In genomic region chr17:26414184-26414522, GRCm38 (mm10) we compare ENCODE assay signal across 8 mouse cellular contexts. TPM values are rescaled to one million over a fixed set of nuclear protein-coding genes. Genes with fewer than 3 reads are reported as not detected.
DNase-seq lines count a peak whose midpoint lies in the region; ATAC-seq and TF ChIP-seq lines count a peak whose summit lies in the region.

No protein-coding gene starts in this region.

- H3K4me2 ChIP-seq in liver, embryonic 12.5 days, result peak overlapping the region; percentile 92
- peak overlapping the region; percentile 97 for H3K4me2 ChIP-seq in stomach, postnatal 0 days (replicated peaks; ENCODE audit: low read depth)

- no peak overlapping the region for H3K27ac ChIP-seq in heart, adult 2 months
- H3K27ac ChIP-seq in thymus, adult 2 months (ENCODE audit: control insufficient read depth, insufficient read depth, low read length), result no peak overlapping the region; the same call in 1 of the 2 replicates
- H3K27ac ChIP-seq in liver, embryonic 12.5 days, result no peak overlapping the region
- H3K27ac ChIP-seq in stomach, postnatal 0 days (replicated peaks), result 0 out of 2 replicates have a peak overlapping the region, but pooled peaks have one; percentile 78

- ATAC-seq in liver, embryonic 12.5 days, result 0 out of 2 replicates have a peak, but pooled peaks have one; percentile 10
- no peak for ATAC-seq in stomach, postnatal 0 days (ENCODE audit: low FRiP score, low TSS enrichment)

- no peaks in the 10 kb centered on the region for H3K27me3 ChIP-seq in heart, adult 2 months (ENCODE audit: control insufficient read depth, insufficient read depth, low read length)
- H3K27me3 ChIP-seq in thymus, adult 2 months (ENCODE audit: control insufficient read depth, insufficient read depth, low read length), result no peaks in the 10 kb centered on the region
- peaks cover 96% of the 10 kb centered on the region for H3K27me3 ChIP-seq in liver, embryonic 12.5 days (replicated peaks)
- no peaks in the 10 kb centered on the region for H3K27me3 ChIP-seq in stomach, postnatal 0 days (ENCODE audit: control insufficient read depth, insufficient read depth, low read length)

- H3K9ac ChIP-seq in heart, adult 2 months (ENCODE audit: low read depth, low read length), result peak overlapping the region; percentile 39
- peak overlapping the region; percentile 31; the same call in 1 of the 2 replicates for H3K9ac ChIP-seq in liver, embryonic 12.5 days
- H3K9ac ChIP-seq in stomach, postnatal 0 days (ENCODE audit: low read length), result peak overlapping the region; percentile 83

- peak overlapping the region; percentile 90 for H3K4me3 ChIP-seq in heart, adult 2 months
- H3K4me3 ChIP-seq in thymus, adult 2 months (ENCODE audit: control insufficient read depth, insufficient read depth, low read length), result peak overlapping the region; percentile 74
- peak overlapping the region; percentile 60 for H3K4me3 ChIP-seq in liver, embryonic 12.5 days
- peak overlapping the region; percentile 77 for H3K4me3 ChIP-seq in stomach, postnatal 0 days (ENCODE audit: low read depth, low read length)

- 8% methylated on average over 5 of the region's 5 CpGs for WGBS in heart, adult 2 months
- 2% methylated on average over 5 of the region's 5 CpGs for WGBS in thymus, adult 2 months
- 9% methylated on average over 5 of the region's 5 CpGs for WGBS in liver, embryonic 12.5 days (ENCODE audit: insufficient replicate concordance)
- WGBS in stomach, postnatal 0 days, result 6% methylated on average over 5 of the region's 5 CpGs

- no peaks in the 10 kb centered on the region for H3K9me3 ChIP-seq in liver, embryonic 12.5 days (replicated peaks)
- H3K9me3 ChIP-seq in stomach, postnatal 0 days (ENCODE audit: control insufficient read depth, low read length), result no peaks in the 10 kb centered on the region

- TF ChIP-seq POLR2A in heart, adult 2 months (IDR thresholded peaks at IDR 0.05; ENCODE audit: insufficient read depth, low read depth, low read length), result no peak
- TF ChIP-seq POLR2A in thymus, adult 2 months (IDR thresholded peaks at IDR 0.05; ENCODE audit: control insufficient read depth, extremely low read depth, insufficient read depth, low read length, poor library complexity), result no peak

- intact Hi-C loops in heart, adult 2 months (cut with DNase I), result loop anchor here (2.0 kb wide), 1 partner anchor 31 kb away; no protein-coding TSS in a partner anchor
- intact Hi-C loops in heart, postnatal 36 days (cut with DNase I), result loop anchor here (2.0 kb wide), 1 partner anchor 25 kb away; no protein-coding TSS in a partner anchor

- no peak for TF ChIP-seq EP300 in heart, adult 2 months (IDR thresholded peaks at IDR 0.05; ENCODE audit: insufficient read depth, low read depth, low read length)
- no peak for TF ChIP-seq EP300 in stomach, postnatal 0 days (optimal IDR thresholded peaks at IDR 0.05)

- H3K4me1 ChIP-seq in heart, adult 2 months (ENCODE audit: control insufficient read depth, insufficient read depth, low read length), result no peaks in the 10 kb centered on the region; the same call in 1 of the 2 replicates
- peaks cover 44% of the 10 kb centered on the region for H3K4me1 ChIP-seq in thymus, adult 2 months (replicated peaks; ENCODE audit: control insufficient read depth, insufficient read depth, low read length)
- peaks cover 29% of the 10 kb centered on the region for H3K4me1 ChIP-seq in liver, embryonic 12.5 days
- H3K4me1 ChIP-seq in stomach, postnatal 0 days (replicated peaks; ENCODE audit: control insufficient read depth, insufficient read depth), result peaks cover 3% of the 10 kb centered on the region; the same call in 1 of the 2 replicates

- TF ChIP-seq CTCF in heart, adult 2 months (IDR thresholded peaks at IDR 0.05), result no peak
- TF ChIP-seq CTCF in thymus, adult 2 months (IDR thresholded peaks at IDR 0.05; ENCODE audit: borderline replicate concordance, control insufficient read depth, extremely low read depth, insufficient read depth, low read length, poor library complexity), result no peak
- TF ChIP-seq CTCF in stomach, postnatal 0 days (IDR thresholded peaks at IDR 0.05; ENCODE audit: low read depth), result no peak

- H3K36me3 ChIP-seq in heart, adult 2 months (ENCODE audit: control insufficient read depth, insufficient read depth, low read length), result no peaks in the 10 kb centered on the region
- H3K36me3 ChIP-seq in thymus, adult 2 months (ENCODE audit: control insufficient read depth, insufficient read depth, low read length), result no peaks in the 10 kb centered on the region
- no peaks in the 10 kb centered on the region for H3K36me3 ChIP-seq in liver, embryonic 12.5 days
- no peaks in the 10 kb centered on the region for H3K36me3 ChIP-seq in stomach, postnatal 0 days (ENCODE audit: control insufficient read depth, insufficient read depth, low read length)

- DNase-seq in heart, adult 2 months, result no peak
- DNase-seq in heart, postnatal 36 days, result no peak
- DNase-seq in thymus, adult 2 months, result no peak
- DNase-seq in thymus, postnatal 4 days, result no peak
- no peak for DNase-seq in stomach, postnatal 0 days (ENCODE audit: low spot score)
- DNase-seq in layer of hippocampus, postnatal 25 days (ENCODE audit: extremely low spot score in 1 of 2, low spot score in 1 of 2), result no peak
- DNase-seq in embryo, embryonic 9.5 days (ENCODE audit: extremely low spot score), result no peak

- 0 out of 2 replicates have a peak, but pooled peaks cover under 1% of the 10 kb centered on the region for H3K79me2 ChIP-seq in heart, adult 2 months (replicated peaks; ENCODE audit: control insufficient read depth, insufficient read depth, low read length)

RNA-seq across cellular contexts. Expression of gene Neurl1b, which starts 0.5 kb away (rescaled TPM):
- 1 to 10 TPM; 3.9 to 5.0 TPM for total RNA-seq in heart, adult 2 months (2021)
- 4.6 and 4.7 TPM in 2 replicates for polyA plus RNA-seq in heart, adult 2 months (2012; rRNA removed)
- total RNA-seq in heart, postnatal 36 days (2021), result 1 to 10 TPM; 5.2 to 6.3 TPM
- 26.2 and 69.9 TPM in 2 replicates for polyA plus RNA-seq in thymus, adult 2 months (2012; rRNA removed)
- 0.06 and 0.10 TPM in 2 replicates for polyA plus RNA-seq in liver, embryonic 12.5 days (2016; fragmentation: Nextera tagmentation; extraction: Ambion mirVana)
- 1.1 and 1.4 TPM in 2 replicates for polyA plus RNA-seq in stomach, postnatal 0 days (2015; fragmentation: Nextera tagmentation; extraction: Ambion mirVana)
- 10 to 100 TPM; 72.1 to 76.1 TPM for total RNA-seq in layer of hippocampus, postnatal 25 days (2021)

Comparison
In these comparisons a context has a peak if more than half of its experiments do, and no peak if none do; other contexts are left out.
1. H3K9ac ChIP-seq: peak in every context shown above with its lines; median percentile 83 in stomach, postnatal 0 days; 39 in heart, adult 2 months; 31 in liver, embryonic 12.5 days.